12 mouse cellular contexts compared by ENCODE assay signal in the genomic region with DNA sequence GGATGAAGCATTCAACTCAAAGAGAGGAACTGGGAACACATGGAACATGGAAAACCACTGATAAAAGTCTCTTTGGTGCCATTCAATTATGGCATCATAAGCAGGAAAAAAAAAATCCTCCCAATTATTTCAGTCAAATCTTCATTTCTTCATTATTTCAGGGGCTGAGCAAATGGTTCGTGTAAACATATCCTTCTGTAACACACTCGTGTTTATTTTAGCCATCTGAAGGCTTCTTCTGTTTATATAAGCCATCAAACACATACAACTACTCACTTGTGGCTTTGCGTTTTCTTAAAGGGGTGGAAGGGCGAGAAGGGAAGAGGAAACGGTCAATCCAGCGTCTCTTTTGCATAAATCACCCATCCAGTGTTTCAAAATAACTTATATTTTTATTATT.
DNase-seq lines count a peak whose midpoint lies in the region; ATAC-seq lines count a peak whose summit lies in the region.
"Had no signal": no experiment of that assay in that cellular context is flagged by ENCODE, and none has a peak within 500 bp of the region (broad histone marks: within the 10 kb centered on the region; RNA-seq: fewer than 3 reads in every experiment).

No protein-coding gene starts in this region.

- H3K4me3 ChIP-seq in heart, embryonic 16.5 days (ENCODE audit: low read length), result no peak overlapping the region
- H3K4me3 ChIP-seq in heart, embryonic 10.5 days, result no peak overlapping the region
- no peak overlapping the region for H3K4me3 ChIP-seq in lung, embryonic 16.5 days (ENCODE audit: low read length)
- no peak overlapping the region for H3K4me3 ChIP-seq in forebrain, embryonic 14.5 days (ENCODE audit: low read depth, low read length)
- H3K4me3 ChIP-seq in neural tube, embryonic 14.5 days (ENCODE audit: low read depth, low read length), result no peak overlapping the region
- H3K4me3 ChIP-seq: myocyte had no signal

- H3K27me3 ChIP-seq in heart, embryonic 16.5 days (ENCODE audit: control insufficient read depth, insufficient read depth, low read length), result no peaks in the 10 kb centered on the region
- H3K27me3 ChIP-seq in heart, embryonic 10.5 days (ENCODE audit: insufficient read depth, poor library complexity, severe bottlenecking), result no peaks in the 10 kb centered on the region
- no peaks in the 10 kb centered on the region for H3K27me3 ChIP-seq in lung, embryonic 16.5 days (ENCODE audit: control insufficient read depth, insufficient read depth, low read depth, low read length)
- no peaks in the 10 kb centered on the region for H3K27me3 ChIP-seq in forebrain, embryonic 14.5 days (replicated peaks; ENCODE audit: control insufficient read depth, insufficient read depth, low read length)
- no peaks in the 10 kb centered on the region for H3K27me3 ChIP-seq in neural tube, embryonic 14.5 days (ENCODE audit: control insufficient read depth, insufficient read depth, low read length)

- DNase-seq in heart, embryonic 10.5 days (ENCODE audit: low spot score), result no peak
- DNase-seq in lung, postnatal 4 days, result no peak
- DNase-seq in forebrain, embryonic 14.5 days (ENCODE audit: low spot score), result no peak
- no peak for DNase-seq in B cell, adult 2 months
- DNase-seq in thymus, postnatal 25 days, result no peak
- DNase-seq: adrenal gland, postnatal 36 days; cerebellum, adult 8-10 months; heart, postnatal 14 days had no signal

- H3K36me3 ChIP-seq in heart, embryonic 16.5 days (ENCODE audit: control insufficient read depth, insufficient read depth), result peaks cover 12% of the 10 kb centered on the region
- H3K36me3 ChIP-seq in heart, embryonic 10.5 days, result peaks cover 27% of the 10 kb centered on the region; the same call in 1 of the 2 replicates
- peaks cover 15% of the 10 kb centered on the region for H3K36me3 ChIP-seq in lung, embryonic 16.5 days (ENCODE audit: control insufficient read depth, insufficient read depth, low read length)
- H3K36me3 ChIP-seq in forebrain, embryonic 14.5 days (ENCODE audit: control insufficient read depth, insufficient read depth, low read length), result peaks cover 28% of the 10 kb centered on the region
- no peaks in the 10 kb centered on the region for H3K36me3 ChIP-seq in neural tube, embryonic 14.5 days (ENCODE audit: control insufficient read depth, insufficient read depth, low read length)

- H3K27ac ChIP-seq in heart, embryonic 16.5 days (ENCODE audit: low read length), result peak overlapping the region; percentile 75
- H3K27ac ChIP-seq in heart, embryonic 10.5 days, result no peak overlapping the region
- peak overlapping the region; percentile 97 for H3K27ac ChIP-seq in lung, embryonic 16.5 days (ENCODE audit: low read length)
- peak overlapping the region; percentile 73 for H3K27ac ChIP-seq in forebrain, embryonic 14.5 days (ENCODE audit: low read depth, low read length)
- 0 out of 2 replicates have a peak overlapping the region, but pooled peaks have one; percentile 16 for H3K27ac ChIP-seq in neural tube, embryonic 14.5 days (ENCODE audit: low read depth, low read length)

- no peak for ATAC-seq in heart, embryonic 16.5 days (replicated peaks; ENCODE audit: extremely low read depth, insufficient read depth, low FRiP score)
- ATAC-seq in lung, embryonic 16.5 days (ENCODE audit: low read depth), result peak; percentile 82
- ATAC-seq in forebrain, embryonic 14.5 days, result no peak
- ATAC-seq in neural tube, embryonic 14.5 days (ENCODE audit: low read depth), result no peak

- H3K9me3 ChIP-seq in heart, embryonic 16.5 days (replicated peaks; ENCODE audit: control insufficient read depth, low read length), result no peaks in the 10 kb centered on the region
- no peaks in the 10 kb centered on the region for H3K9me3 ChIP-seq in heart, embryonic 10.5 days
- no peaks in the 10 kb centered on the region for H3K9me3 ChIP-seq in lung, embryonic 16.5 days (ENCODE audit: control insufficient read depth, low read length)
- no peaks in the 10 kb centered on the region for H3K9me3 ChIP-seq in forebrain, embryonic 14.5 days (replicated peaks; ENCODE audit: control insufficient read depth, low read length)
- H3K9me3 ChIP-seq in neural tube, embryonic 14.5 days (ENCODE audit: control insufficient read depth, low read length), result no peaks in the 10 kb centered on the region

- 57% methylated on average over 6 of the region's 6 CpGs for WGBS in heart, embryonic 16.5 days
- WGBS in heart, embryonic 10.5 days, result 48% methylated on average over 6 of the region's 6 CpGs
- 9% methylated on average over 6 of the region's 6 CpGs for WGBS in lung, embryonic 16.5 days
- 83% methylated on average over 6 of the region's 6 CpGs for WGBS in forebrain, embryonic 14.5 days
- WGBS in neural tube, embryonic 14.5 days, result 70% methylated on average over 6 of the region's 6 CpGs

- H3K4me1 ChIP-seq in heart, embryonic 16.5 days (ENCODE audit: control insufficient read depth, insufficient read depth, low read length), result peaks cover 24% of the 10 kb centered on the region
- H3K4me1 ChIP-seq in heart, embryonic 10.5 days, result peaks cover 35% of the 10 kb centered on the region
- H3K4me1 ChIP-seq in lung, embryonic 16.5 days (replicated peaks; ENCODE audit: control insufficient read depth, insufficient read depth, low read length), result peaks cover 37% of the 10 kb centered on the region
- peaks cover 34% of the 10 kb centered on the region for H3K4me1 ChIP-seq in forebrain, embryonic 14.5 days (ENCODE audit: control insufficient read depth, insufficient read depth, low read length)
- 0 out of 2 replicates have a peak, but pooled peaks cover 7% of the 10 kb centered on the region for H3K4me1 ChIP-seq in neural tube, embryonic 14.5 days (ENCODE audit: control insufficient read depth, insufficient read depth, low read length)

- no peak overlapping the region for H3K4me2 ChIP-seq in heart, embryonic 16.5 days (ENCODE audit: low read depth, low read length)
- no peak overlapping the region for H3K4me2 ChIP-seq in lung, embryonic 16.5 days (ENCODE audit: low read depth, low read length)
- no peak overlapping the region for H3K4me2 ChIP-seq in forebrain, embryonic 14.5 days (ENCODE audit: low read length)
- H3K4me2 ChIP-seq in neural tube, embryonic 14.5 days (ENCODE audit: low read depth, low read length), result no peak overlapping the region

- no peak overlapping the region for H3K9ac ChIP-seq in heart, embryonic 16.5 days (ENCODE audit: low read length)
- H3K9ac ChIP-seq in lung, embryonic 16.5 days (ENCODE audit: low read length), result no peak overlapping the region
- H3K9ac ChIP-seq in forebrain, embryonic 14.5 days (ENCODE audit: low read length), result no peak overlapping the region
- no peak overlapping the region for H3K9ac ChIP-seq in neural tube, embryonic 14.5 days (replicated peaks; ENCODE audit: low read depth, low read length)
